Comparison of ENCODE assay signal across 16 mouse cellular contexts in genomic region chr5:13126196-13126595, GRCm38 (mm10). TPM values are rescaled to one million over a fixed set of nuclear protein-coding genes. Genes with fewer than 3 reads are reported as not detected.
DNase-seq lines count a peak whose midpoint lies in the region; ATAC-seq lines count a peak whose summit lies in the region.
"Had no signal": no experiment of that assay in that cellular context is flagged by ENCODE, and none has a peak within 500 bp of the region (broad histone marks: within the 10 kb centered on the region; RNA-seq: fewer than 3 reads in every experiment).

No protein-coding gene starts in this region.

- WGBS in kidney, embryonic 15.5 days, result 39% methylated on average over 4 of the region's 4 CpGs
- 17% methylated on average over 4 of the region's 4 CpGs for WGBS in embryonic facial prominence, embryonic 15.5 days
- 60% methylated on average over 4 of the region's 4 CpGs for WGBS in heart, embryonic 12.5 days

- H3K4me1 ChIP-seq in kidney, embryonic 15.5 days, result peaks cover 9% of the 10 kb centered on the region
- H3K4me1 ChIP-seq in embryonic facial prominence, embryonic 15.5 days, result 0 out of 2 replicates have a peak, but pooled peaks cover 11% of the 10 kb centered on the region
- H3K4me1 ChIP-seq in heart, embryonic 12.5 days (replicated peaks), result no peaks in the 10 kb centered on the region

- 0 out of 2 replicates have a peak overlapping the region, but pooled peaks have one; percentile 29 for H3K4me2 ChIP-seq in kidney, embryonic 15.5 days
- peak overlapping the region; percentile 50 for H3K4me2 ChIP-seq in embryonic facial prominence, embryonic 15.5 days (replicated peaks)
- no peak overlapping the region for H3K4me2 ChIP-seq in heart, embryonic 12.5 days

- H3K36me3 ChIP-seq in kidney, embryonic 15.5 days, result no peaks in the 10 kb centered on the region
- H3K36me3 ChIP-seq in embryonic facial prominence, embryonic 15.5 days, result no peaks in the 10 kb centered on the region
- H3K36me3 ChIP-seq in heart, embryonic 12.5 days, result no peaks in the 10 kb centered on the region
- H3K36me3 ChIP-seq: midbrain, embryonic 12.5 days had no signal

- no peaks in the 10 kb centered on the region for H3K27me3 ChIP-seq in kidney, embryonic 15.5 days
- H3K27me3 ChIP-seq in embryonic facial prominence, embryonic 15.5 days, result no peaks in the 10 kb centered on the region
- no peaks in the 10 kb centered on the region for H3K27me3 ChIP-seq in heart, embryonic 12.5 days (replicated peaks)
- H3K27me3 ChIP-seq: midbrain, embryonic 12.5 days had no signal

- DNase-seq in kidney, postnatal 10 days, result no peak
- DNase-seq in embryo, embryonic 10 days (ENCODE audit: low spot score), result peak; percentile 28
- DNase-seq in neural tube, embryonic 10.5 days (ENCODE audit: extremely low spot score, low spot score), result peak; percentile 22
- no peak for DNase-seq in layer of hippocampus, adult 11-12 months (ENCODE audit: low spot score)
- no peak for DNase-seq in right cerebral cortex, postnatal 14 days
- DNase-seq: cerebellum, adult 8-10 months; heart, adult 18-20 months; heart, postnatal 36 days; kidney, adult 2 months; layer of hippocampus, adult 9-11 months; left cerebral cortex, postnatal 4 days; thymus, postnatal 14 days had no signal

- H3K27ac ChIP-seq in kidney, embryonic 15.5 days, result no peak overlapping the region
- peak overlapping the region; percentile 76 for H3K27ac ChIP-seq in embryonic facial prominence, embryonic 15.5 days (replicated peaks)
- H3K27ac ChIP-seq in heart, embryonic 12.5 days (ENCODE audit: poor library complexity, severe bottlenecking), result no peak overlapping the region
- H3K27ac ChIP-seq: midbrain, embryonic 12.5 days had no signal

- no peak overlapping the region for H3K9ac ChIP-seq in kidney, embryonic 15.5 days
- H3K9ac ChIP-seq in embryonic facial prominence, embryonic 15.5 days, result no peak overlapping the region
- H3K9ac ChIP-seq in heart, embryonic 12.5 days, result no peak overlapping the region
- H3K9ac ChIP-seq: midbrain, embryonic 12.5 days had no signal

- no peaks in the 10 kb centered on the region for H3K9me3 ChIP-seq in kidney, embryonic 15.5 days (replicated peaks)
- H3K9me3 ChIP-seq in embryonic facial prominence, embryonic 15.5 days (replicated peaks), result no peaks in the 10 kb centered on the region
- no peaks in the 10 kb centered on the region for H3K9me3 ChIP-seq in heart, embryonic 12.5 days (replicated peaks)
- H3K9me3 ChIP-seq: midbrain, embryonic 12.5 days had no signal

- no peak overlapping the region for H3K4me3 ChIP-seq in kidney, embryonic 15.5 days (replicated peaks)
- peak overlapping the region; percentile 42 for H3K4me3 ChIP-seq in embryonic facial prominence, embryonic 15.5 days (replicated peaks)
- no peak overlapping the region for H3K4me3 ChIP-seq in heart, embryonic 12.5 days
- H3K4me3 ChIP-seq: midbrain, embryonic 12.5 days had no signal

- ATAC-seq in kidney, embryonic 15.5 days (replicated peaks; ENCODE audit: low FRiP score), result no peak
- no peak for ATAC-seq in embryonic facial prominence, embryonic 15.5 days (ENCODE audit: insufficient number of reproducible peaks, low FRiP score, low TSS enrichment, low read depth)
- ATAC-seq in heart, embryonic 12.5 days (ENCODE audit: insufficient number of reproducible peaks, low FRiP score), result no peak

RNA-seq across cellular contexts. Expression of gene Sema3a, which starts 1.0 kb away (rescaled TPM):
- 24.0 and 24.6 TPM in 2 replicates for polyA plus RNA-seq in kidney, embryonic 15.5 days (2015; fragmentation: Nextera tagmentation; extraction: Ambion mirVana)
- polyA plus RNA-seq in embryonic facial prominence, embryonic 15.5 days (2015; fragmentation: Nextera tagmentation; extraction: Ambion mirVana), result 31.7 and 32.1 TPM in 2 replicates
- polyA plus RNA-seq in heart, embryonic 12.5 days (2016; fragmentation: Nextera tagmentation; extraction: Ambion mirVana), result 21.9 and 24.9 TPM in 2 replicates

Comparison
In these comparisons a context has a peak if more than half of its experiments do, and no peak if none do; other contexts are left out.
1. DNase-seq: peak in embryo, embryonic 10 days (single experiment) and neural tube, embryonic 10.5 days (single experiment); none in kidney, postnatal 10 days (single experiment), layer of hippocampus, adult 11-12 months (single experiment) and right cerebral cortex, postnatal 14 days (single experiment).